Mouse (Mus musculus): ENCODE measurements around the gene Abcg1. TPM values are rescaled to one million over a fixed set of nuclear protein-coding genes. Genes with fewer than 3 reads are reported as not detected.
A peak's percentile ranks its signal among the peaks of the same experiment; 100 is the strongest.

The Abcg1 gene
- polyA plus RNA-seq (2012): 0.05 and 0.09 TPM in 2 replicates

- Histone ChIP-seq H3K27me3 (ENCODE audit: control insufficient read depth) (peaks cover 50% of the 10 kb centered on the region), H3K4me1 (ENCODE audit: control insufficient read depth) (peaks cover 43% of the 10 kb centered on the region)
- TF ChIP-seq GATA1 (IDR thresholded peaks at IDR 0.05; ENCODE audit: low read length) (no peak), TAL1 (IDR thresholded peaks at IDR 0.05; ENCODE audit: low read length) (no peak)
Observed at GRCm38 (mm10) chr17:31057151-31057890, at the start of gene Abcg1. TSS of gene Abcg1 (plus strand) at chr17:31057675.

GRCm38 (mm10) chr17:31008416-31008815 is 49.1 kb upstream of the Abcg1 start:
- Histone ChIP-seq H3K4me1 (ENCODE audit: control insufficient read depth) (no peaks in the 10 kb centered on the region), H3K4me3 (replicated peaks) (no peak overlapping the region), H3K27me3 (ENCODE audit: control insufficient read depth) (no peaks in the 10 kb centered on the region), H3K9me3 (ENCODE audit: control insufficient read depth, low read length) (no peaks in the 10 kb centered on the region), H3K36me3 (ENCODE audit: control insufficient read depth) (no peaks in the 10 kb centered on the region)
- TF ChIP-seq TAL1 (IDR thresholded peaks at IDR 0.05; ENCODE audit: low read length): no peak

More at GRCm38 (mm10) chr17:31057151-31057890, at the start of gene Abcg1:
- Histone ChIP-seq H3K9me3 (ENCODE audit: control insufficient read depth, low read length) (peaks cover 13% of the 10 kb centered on the region), H3K4me3 (replicated peaks) (peak within 1 kb of the TSS; percentile 60), H3K36me3 (ENCODE audit: control insufficient read depth) (no peaks in the 10 kb centered on the region)

GRCm38 (mm10) chr17:31011551-31012394 is 45.7 kb upstream of the Abcg1 start:
- Histone ChIP-seq H3K4me3 (replicated peaks) (no peak overlapping the region), H3K4me1 (ENCODE audit: control insufficient read depth) (no peaks in the 10 kb centered on the region), H3K9me3 (ENCODE audit: control insufficient read depth, low read length) (no peaks in the 10 kb centered on the region), H3K36me3 (ENCODE audit: control insufficient read depth) (no peaks in the 10 kb centered on the region), H3K27me3 (ENCODE audit: control insufficient read depth) (no peaks in the 10 kb centered on the region)
- TF ChIP-seq GATA1 (IDR thresholded peaks at IDR 0.05; ENCODE audit: low read length) (no peak), TAL1 (IDR thresholded peaks at IDR 0.05; ENCODE audit: low read length) (no peak)

- no peak overlapping the region for H3K4me3 ChIP-seq (replicated peaks)
- TF ChIP-seq GATA1 (IDR thresholded peaks at IDR 0.05; ENCODE audit: low read length) (no peak), TAL1 (IDR thresholded peaks at IDR 0.05; ENCODE audit: low read length) (no peak)
Observed at GRCm38 (mm10) chr17:31018267-31018666, 39.2 kb upstream of the Abcg1 start.

GRCm38 (mm10) chr17:31019505-31019904 is 38.0 kb upstream of the Abcg1 start:
- Histone ChIP-seq H3K9me3 (ENCODE audit: control insufficient read depth, low read length) (no peaks in the 10 kb centered on the region), H3K4me3 (replicated peaks) (no peak overlapping the region), H3K27me3 (ENCODE audit: control insufficient read depth) (no peaks in the 10 kb centered on the region), H3K4me1 (ENCODE audit: control insufficient read depth) (peaks cover 23% of the 10 kb centered on the region), H3K36me3 (ENCODE audit: control insufficient read depth) (no peaks in the 10 kb centered on the region)
- TF ChIP-seq GATA1 (IDR thresholded peaks at IDR 0.05; ENCODE audit: low read length) (no peak), TAL1 (IDR thresholded peaks at IDR 0.05; ENCODE audit: low read length) (no peak)

More at GRCm38 (mm10) chr17:31018267-31018666, 39.2 kb upstream of the Abcg1 start:
- no peaks in the 10 kb centered on the region for H3K36me3 ChIP-seq (ENCODE audit: control insufficient read depth)
- H3K27me3 ChIP-seq (ENCODE audit: control insufficient read depth): no peaks in the 10 kb centered on the region
- peaks cover 15% of the 10 kb centered on the region for H3K4me1 ChIP-seq (ENCODE audit: control insufficient read depth)
- no peaks in the 10 kb centered on the region for H3K9me3 ChIP-seq (ENCODE audit: control insufficient read depth, low read length)

GRCm38 (mm10) chr17:31020078-31020477 is 37.4 kb upstream of the Abcg1 start:
- Histone ChIP-seq H3K4me1 (ENCODE audit: control insufficient read depth) (peaks cover 27% of the 10 kb centered on the region), H3K9me3 (ENCODE audit: control insufficient read depth, low read length) (no peaks in the 10 kb centered on the region), H3K4me3 (replicated peaks) (no peak overlapping the region), H3K27me3 (ENCODE audit: control insufficient read depth) (no peaks in the 10 kb centered on the region), H3K36me3 (ENCODE audit: control insufficient read depth) (no peaks in the 10 kb centered on the region)
- TF ChIP-seq TAL1 (IDR thresholded peaks at IDR 0.05; ENCODE audit: low read length): no peak
- no peak for TF ChIP-seq GATA1 (IDR thresholded peaks at IDR 0.05; ENCODE audit: low read length)

GRCm38 (mm10) chr17:31021276-31021675 is 36.2 kb upstream of the Abcg1 start:
- Histone ChIP-seq H3K9me3 (ENCODE audit: control insufficient read depth, low read length) (no peaks in the 10 kb centered on the region), H3K27me3 (ENCODE audit: control insufficient read depth) (no peaks in the 10 kb centered on the region), H3K36me3 (ENCODE audit: control insufficient read depth) (no peaks in the 10 kb centered on the region), H3K4me3 (replicated peaks) (no peak overlapping the region), H3K4me1 (ENCODE audit: control insufficient read depth) (peaks cover 27% of the 10 kb centered on the region)
- TF ChIP-seq TAL1 (IDR thresholded peaks at IDR 0.05; ENCODE audit: low read length) (no peak), GATA1 (IDR thresholded peaks at IDR 0.05; ENCODE audit: low read length) (no peak)

- peaks cover 22% of the 10 kb centered on the region for H3K4me1 ChIP-seq (ENCODE audit: control insufficient read depth)
- H3K4me3 ChIP-seq (replicated peaks): no peak overlapping the region
- no peaks in the 10 kb centered on the region for H3K36me3 ChIP-seq (ENCODE audit: control insufficient read depth)
- no peaks in the 10 kb centered on the region for H3K9me3 ChIP-seq (ENCODE audit: control insufficient read depth, low read length)
- TF ChIP-seq TAL1 (IDR thresholded peaks at IDR 0.05; ENCODE audit: low read length) (no peak), GATA1 (IDR thresholded peaks at IDR 0.05; ENCODE audit: low read length) (no peak)
- H3K27me3 ChIP-seq (ENCODE audit: control insufficient read depth): no peaks in the 10 kb centered on the region
Observed at GRCm38 (mm10) chr17:31024125-31024781, 33.2 kb upstream of the Abcg1 start.

- H3K27me3 ChIP-seq (ENCODE audit: control insufficient read depth): no peaks in the 10 kb centered on the region
- TF ChIP-seq TAL1 (IDR thresholded peaks at IDR 0.05; ENCODE audit: low read length): no peak
- no peak for TF ChIP-seq GATA1 (IDR thresholded peaks at IDR 0.05; ENCODE audit: low read length)
- H3K4me1 ChIP-seq (ENCODE audit: control insufficient read depth): peaks cover 20% of the 10 kb centered on the region
- H3K9me3 ChIP-seq (ENCODE audit: control insufficient read depth, low read length): no peaks in the 10 kb centered on the region
- no peak overlapping the region for H3K4me3 ChIP-seq (replicated peaks)
- H3K36me3 ChIP-seq (ENCODE audit: control insufficient read depth): no peaks in the 10 kb centered on the region
Observed at GRCm38 (mm10) chr17:31024782-31025125, 32.7 kb upstream of the Abcg1 start.

All from erythroblast, embryonic 14.5 days (primary cell).